9 mouse cellular contexts compared by ENCODE assay signal in genomic region chr11:61410129-61410528, GRCm38 (mm10). TPM values are rescaled to one million over a fixed set of nuclear protein-coding genes. Genes with fewer than 3 reads are reported as not detected.
A peak's percentile ranks its signal among the peaks of the same experiment; 100 is the strongest.
DNase-seq lines count a peak whose midpoint lies in the region; ATAC-seq and TF ChIP-seq lines count a peak whose summit lies in the region.
"Had no signal": no experiment of that assay in that cellular context is flagged by ENCODE, and none has a peak within 500 bp of the region (broad histone marks: within the 10 kb centered on the region; RNA-seq: fewer than 3 reads in every experiment).

No protein-coding gene starts in this region.

- intact Hi-C loops in heart, adult 2 months (cut with DNase I): loop anchor here (1.0 to 2.0 kb wide), 4 partner anchors 61 to 306 kb away; partner anchors contain the start of gene B9d1

- no peak overlapping the region for H3K9ac ChIP-seq in heart, adult 2 months (ENCODE audit: low read depth, low read length)
- H3K9ac ChIP-seq: limb, embryonic 13.5 days had no signal

- no peak overlapping the region for H3K4me3 ChIP-seq in C2C12 (ENCODE audit: insufficient read depth, poor library complexity, severe bottlenecking)
- H3K4me3 ChIP-seq in heart, adult 2 months: no peak overlapping the region
- H3K4me3 ChIP-seq: limb, embryonic 13.5 days had no signal

- no peaks in the 10 kb centered on the region for H3K79me2 ChIP-seq in C2C12 (ENCODE audit: control insufficient read depth, insufficient read depth)
- H3K79me2 ChIP-seq in heart, adult 2 months (replicated peaks; ENCODE audit: control insufficient read depth, insufficient read depth, low read length): no peaks in the 10 kb centered on the region

- TF ChIP-seq POLR2A in heart, adult 2 months (IDR thresholded peaks at IDR 0.05; ENCODE audit: insufficient read depth, low read depth, low read length): no peak

- H3K4me1 ChIP-seq in heart, adult 2 months (ENCODE audit: control insufficient read depth, insufficient read depth, low read length): no peaks in the 10 kb centered on the region

- H3K36me3 ChIP-seq in C2C12 (ENCODE audit: control insufficient read depth, insufficient read depth): no peaks in the 10 kb centered on the region
- no peaks in the 10 kb centered on the region for H3K36me3 ChIP-seq in heart, adult 2 months (ENCODE audit: control insufficient read depth, insufficient read depth, low read length)
- H3K36me3 ChIP-seq: limb, embryonic 13.5 days had no signal

- no peaks in the 10 kb centered on the region for H3K79me3 ChIP-seq in C2C12 (ENCODE audit: low read depth)

- TF ChIP-seq CTCF in C2C12 (IDR thresholded peaks at IDR 0.05; ENCODE audit: control insufficient read depth, insufficient read depth, insufficient read length): peak; percentile 80
- no peak; the same call in none of the 2 replicates for TF ChIP-seq CTCF in heart, adult 2 months (IDR thresholded peaks at IDR 0.05)

- DNase-seq in NIH3T3 (ENCODE audit: low read depth): peak; percentile 83
- DNase-seq in cerebellum, postnatal 25 days: peak; percentile 97
- DNase-seq in heart, adult 2 months: peak; percentile 82 to 93
- peak; percentile 64 for DNase-seq in layer of hippocampus, adult 9-11 months
- DNase-seq in spleen, adult 18-20 months: peak; percentile 39 to 84

- WGBS in heart, adult 2 months: 0% methylated on average over 1 of the region's 1 CpGs

- no peak overlapping the region for H3ac ChIP-seq in C2C12 (ENCODE audit: control insufficient read depth, insufficient read length, low read depth)

- TF ChIP-seq EP300 in heart, adult 2 months (IDR thresholded peaks at IDR 0.05; ENCODE audit: insufficient read depth, low read depth, low read length): peak; percentile 80

- H3K27ac ChIP-seq in heart, adult 2 months: no peak overlapping the region; the same call in 1 of the 2 replicates
- H3K27ac ChIP-seq: limb, embryonic 13.5 days had no signal

- ATAC-seq in megakaryocyte, adult 5-6 weeks (ENCODE audit: poor library complexity, severe bottlenecking): 0 out of 2 replicates have a peak, but pooled peaks have one; percentile 28
- ATAC-seq in granulocyte monocyte progenitor cell, adult 5-6 weeks (replicated peaks; ENCODE audit: poor library complexity, severe bottlenecking): no peak

- H3K27me3 ChIP-seq in C2C12 (ENCODE audit: control insufficient read depth, insufficient read depth, insufficient read length): no peaks in the 10 kb centered on the region
- H3K27me3 ChIP-seq in heart, adult 2 months (ENCODE audit: control insufficient read depth, insufficient read depth, low read length): no peaks in the 10 kb centered on the region

TF ChIP-seq in C2C12, 6 proteins besides CTCF, POLR2A, EP300 and RAD21:
- TF ChIP-seq MYOD1 (IDR thresholded peaks at IDR 0.05; ENCODE audit: control insufficient read depth, insufficient read length, low read depth) (peak; percentile 24), CEBPB (IDR thresholded peaks at IDR 0.05; ENCODE audit: low read depth) (no peak), USF1 (IDR thresholded peaks at IDR 0.05; ENCODE audit: low read depth) (no peak), MAX (IDR thresholded peaks at IDR 0.05) (peak; percentile 43)

RNA-seq across cellular contexts. Expression of gene Slc47a1, which starts 32.0 kb away (rescaled TPM):
- polyA plus RNA-seq in C2C12 (2012; fragmentation: generic; extraction: Trizol): 0.02 TPM
- total RNA-seq in heart, adult 2 months (2021): 10 to 100 TPM; 27.7 to 32.0 TPM
- polyA plus RNA-seq in heart, adult 2 months (2012; rRNA removed): 51.1 and 92.7 TPM in 2 replicates
- total RNA-seq in megakaryocyte, adult 5-6 weeks (2015): not detected in 2 replicates
- not detected in 2 replicates for total RNA-seq in megakaryocyte, adult 5-6 weeks (2017)
- not detected in 2 replicates for total RNA-seq in granulocyte monocyte progenitor cell, adult 5-6 weeks (2014; fragmentation: Nextera tagmentation)
- not detected in 2 replicates for total RNA-seq in granulocyte monocyte progenitor cell, adult 5-6 weeks (2017)

RNA-seq across cellular contexts. Expression of gene Rnf112, which starts 43.8 kb away (rescaled TPM):
- not detected for polyA plus RNA-seq in C2C12 (2012; fragmentation: generic; extraction: Trizol)
- under 1 TPM; 0.10 to 0.30 TPM for total RNA-seq in heart, adult 2 months (2021)
- polyA plus RNA-seq in heart, adult 2 months (2012; rRNA removed): 0.15 and 0.18 TPM in 2 replicates
- total RNA-seq in megakaryocyte, adult 5-6 weeks (2015): not detected in 2 replicates
- not detected in 2 replicates for total RNA-seq in megakaryocyte, adult 5-6 weeks (2017)
- not detected in 2 replicates for total RNA-seq in granulocyte monocyte progenitor cell, adult 5-6 weeks (2014; fragmentation: Nextera tagmentation)
- total RNA-seq in granulocyte monocyte progenitor cell, adult 5-6 weeks (2017): not detected in 2 replicates

Comparison
In these comparisons a context has a peak if more than half of its experiments do, and no peak if none do; other contexts are left out.
1. RNA of gene Slc47a1, which starts 32.0 kb away (total RNA-seq): 27.7 to 32.0 TPM in heart, adult 2 months; not detected in megakaryocyte, adult 5-6 weeks and not detected in granulocyte monocyte progenitor cell, adult 5-6 weeks; every median in the first group is over 10 times any median in the second.
2. Peak in every context shown above with its lines, with median percentiles within 50 percentile points of each other: DNase-seq.